Mouse (Mus musculus) large intestine, adult 2 months (tissue): ENCODE data around the gene Rogdi. TPM values are rescaled to one million over a fixed set of nuclear protein-coding genes. Genes with fewer than 3 reads are reported as not detected.

Experiments used
- DNase-seq: peaks from one replicate; pipeline ENCODE4 v3.0.0-alpha.2; 2012; ENCODE audit warnings: low read depth, low spot score
- WGBS: fragments of 180-500 bp; shearing (Covaris S2); methylation state at CpG from one replicate; pipeline ENCODE4 v1.1.7; 2018; 5-methylcytosine and 5-hydroxymethylcytosine counted together
- polyA plus RNA-seq: library from polyadenylated mRNA; depleted of rRNA; stranded (reverse); fragments of >200 nt; gene quantifications from 2 replicates; pipeline ENCODE4 v1.2.3, GENCODE M21; 2012

The Rogdi gene
- polyA plus RNA-seq, 1 experiment: 46.1 TPM

DNA sequence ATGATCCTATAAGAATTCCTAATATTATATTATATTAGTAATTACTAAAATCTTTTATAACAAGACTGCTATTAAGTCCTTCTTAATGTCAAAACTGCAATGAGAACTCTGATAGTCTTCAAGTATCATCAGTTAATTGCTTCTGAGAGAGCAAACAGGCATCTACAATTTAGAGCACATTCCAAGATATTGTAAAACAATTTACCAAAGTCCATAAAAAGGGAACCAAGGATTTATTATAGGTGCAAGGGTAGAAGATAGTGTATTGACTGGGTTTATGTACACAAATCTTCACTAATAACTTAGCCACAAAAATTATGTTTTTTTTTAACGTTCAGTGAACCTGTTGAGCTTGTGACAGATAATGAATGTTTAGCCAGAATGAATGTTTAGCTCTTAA lies 14.4 kb downstream of the Rogdi start:
- no peak for DNase-seq
- 19% methylated on average over 1 of the region's 1 CpGs for WGBS

DNA sequence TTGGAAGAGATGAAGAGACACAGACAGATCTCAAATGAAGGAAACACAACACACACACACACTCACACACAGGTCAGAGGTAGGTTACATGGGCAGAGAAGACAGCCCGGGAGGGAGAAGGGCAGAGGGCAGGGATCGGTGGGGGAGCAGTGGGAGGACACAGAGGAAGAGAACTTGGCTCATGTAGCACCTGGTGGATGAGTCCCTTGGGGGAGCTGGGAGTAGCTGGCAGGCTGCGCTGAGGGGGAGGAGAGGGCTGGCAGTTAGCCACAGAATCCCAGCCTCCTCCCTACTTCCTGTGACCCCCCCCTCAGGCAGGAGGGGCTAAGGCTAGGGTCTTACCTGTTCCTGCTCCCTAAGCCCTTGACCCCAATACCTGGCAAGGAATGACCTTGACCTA lies 15.8 kb downstream of the Rogdi start, which contains the start of gene Sept12:
TSS of gene Sept12 (minus strand) at position 300 of the 400 bp plus-strand sequence.
- WGBS: 23% methylated on average over 3 of the region's 3 CpGs

DNA sequence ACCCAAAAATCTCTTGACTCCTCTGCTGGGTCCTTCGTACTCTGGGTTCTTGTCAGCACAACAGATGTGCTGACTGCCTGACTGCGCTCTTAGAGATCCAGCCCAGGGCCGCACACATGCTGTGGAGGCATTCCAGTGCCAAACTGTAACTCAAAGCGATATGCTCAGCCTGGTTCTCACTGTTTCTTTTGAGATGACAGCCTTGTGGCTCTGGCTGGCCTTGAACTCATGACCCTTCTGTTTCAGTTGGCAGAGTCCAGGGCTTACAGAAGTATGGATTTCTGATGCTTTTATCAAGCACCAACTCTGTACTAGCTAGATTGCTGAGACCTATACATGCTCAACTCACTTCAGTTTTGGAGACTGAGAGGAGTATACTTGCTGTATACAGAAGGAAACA lies 20.1 kb downstream of the Rogdi start:
- DNase-seq: no peak
- 91% methylated on average over 4 of the region's 4 CpGs for WGBS

More for the DNA sequence above, 15.8 kb downstream of the Rogdi start, which contains the start of gene Sept12:
- no peak for DNase-seq

DNA sequence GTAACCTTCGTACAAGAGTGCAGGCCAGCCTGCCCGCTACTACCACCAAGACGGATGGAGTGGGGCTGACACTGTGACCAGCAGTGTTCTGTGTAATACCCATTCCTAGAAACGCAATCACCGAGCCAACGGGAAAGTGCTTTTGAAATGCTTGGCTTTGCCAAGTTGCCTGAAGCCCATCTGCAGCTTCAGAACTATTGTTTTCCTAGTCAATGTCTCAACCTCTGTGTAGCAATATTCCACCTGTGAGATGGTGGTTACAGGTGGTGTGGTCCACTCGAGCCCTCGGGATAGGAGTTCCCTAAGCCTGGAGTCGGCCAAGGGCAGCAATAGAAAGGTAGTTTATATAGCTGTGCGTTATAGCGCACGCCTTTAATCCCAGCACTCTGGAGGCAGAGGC lies 28.6 kb downstream of the Rogdi start:
- DNase-seq: no peak
- 87% methylated on average over 12 of the region's 12 CpGs for WGBS

DNA sequence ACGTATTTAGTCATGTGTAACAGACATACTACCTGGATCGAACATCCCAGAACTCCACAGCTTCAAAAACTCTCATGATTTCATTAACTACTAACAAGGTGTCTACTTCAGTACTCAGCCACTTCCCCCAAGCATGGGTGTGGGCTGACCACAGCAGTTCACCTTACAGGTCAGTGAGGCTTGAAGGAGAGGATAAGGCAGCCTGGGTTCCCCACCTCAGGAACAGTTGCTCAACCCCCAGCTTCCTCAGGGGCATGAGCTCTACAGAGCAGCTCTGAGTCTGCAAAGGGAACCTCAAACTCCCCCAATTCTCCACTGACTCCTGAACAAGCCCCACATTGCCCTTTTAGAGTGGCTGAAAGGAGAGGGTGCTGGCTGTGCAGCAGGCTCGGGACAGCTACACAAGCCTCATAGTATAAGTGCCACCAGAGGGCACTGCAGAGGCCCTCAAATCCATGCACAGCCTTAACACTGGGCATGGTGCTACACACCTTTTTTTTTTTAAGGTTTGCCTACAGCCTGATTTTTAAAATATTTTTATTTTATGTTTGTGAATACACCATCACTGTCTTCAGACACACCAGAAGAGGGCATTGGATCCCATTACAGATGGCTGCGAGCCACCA lies 33.5 kb downstream of the Rogdi start:
- 74% methylated on average over 4 of the region's 4 CpGs for WGBS

DNA sequence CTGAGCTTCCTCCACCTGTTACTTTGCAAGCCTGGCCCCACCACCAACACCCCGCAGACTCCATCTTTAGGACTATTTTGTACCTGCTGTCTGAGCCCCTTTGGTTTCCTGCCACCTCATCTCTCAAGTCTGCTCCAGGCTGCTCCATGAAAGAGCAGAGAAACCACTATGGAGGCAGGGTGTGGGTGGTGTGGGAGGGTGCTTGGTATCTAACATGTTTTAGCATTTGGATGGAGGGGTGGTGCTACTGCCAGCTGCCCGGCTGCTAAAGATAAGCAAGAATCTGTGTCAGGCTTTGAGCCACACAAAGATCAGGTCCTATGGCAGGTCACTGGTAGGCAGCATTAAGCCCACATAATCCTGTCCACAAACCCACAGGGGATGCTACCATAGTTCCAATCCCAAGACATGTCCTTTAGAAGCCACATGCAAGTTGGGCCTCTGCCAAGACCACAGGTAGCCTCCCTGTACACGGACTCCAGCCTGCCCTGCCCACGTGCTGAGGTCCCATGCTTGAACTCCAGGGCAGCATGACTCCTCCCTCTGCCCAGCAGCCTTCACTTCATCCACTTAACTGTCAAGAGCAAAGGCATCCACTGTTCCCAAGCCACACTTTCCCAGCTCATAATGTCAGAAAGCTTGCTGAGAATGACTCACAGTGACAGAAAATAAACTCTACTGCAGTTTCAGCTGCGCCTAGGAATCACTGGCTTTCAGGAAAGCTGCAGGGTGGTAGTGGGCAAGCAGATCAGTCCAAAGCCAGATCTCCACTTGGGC lies 34.9 kb downstream of the Rogdi start:
- no peak for DNase-seq
- 40% methylated on average over 5 of the region's 5 CpGs for WGBS

More for the DNA sequence above, 33.5 kb downstream of the Rogdi start:
- no peak for DNase-seq

DNA sequence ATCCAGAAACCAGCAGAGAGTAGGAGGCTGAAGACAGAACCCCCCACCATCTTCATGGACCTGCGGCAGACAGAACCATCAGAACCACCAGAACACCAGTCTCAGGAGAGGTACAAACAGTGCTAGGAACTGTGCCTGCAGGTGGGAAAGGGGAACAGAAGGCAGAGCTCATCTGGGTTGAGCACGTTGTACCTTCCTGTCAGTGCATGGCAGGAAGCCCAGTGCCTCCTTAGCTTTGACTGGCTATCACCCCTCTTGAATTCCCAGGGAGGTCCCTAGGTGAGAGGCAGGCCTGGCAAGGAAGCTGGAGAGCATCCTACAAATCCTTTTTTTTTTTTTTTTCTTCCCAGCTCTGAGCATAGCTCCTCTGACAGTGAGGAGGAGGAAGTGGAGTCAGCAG lies 37.2 kb downstream of the Rogdi start:
- WGBS: 70% methylated on average over 2 of the region's 2 CpGs
- DNase-seq: no peak

DNA sequence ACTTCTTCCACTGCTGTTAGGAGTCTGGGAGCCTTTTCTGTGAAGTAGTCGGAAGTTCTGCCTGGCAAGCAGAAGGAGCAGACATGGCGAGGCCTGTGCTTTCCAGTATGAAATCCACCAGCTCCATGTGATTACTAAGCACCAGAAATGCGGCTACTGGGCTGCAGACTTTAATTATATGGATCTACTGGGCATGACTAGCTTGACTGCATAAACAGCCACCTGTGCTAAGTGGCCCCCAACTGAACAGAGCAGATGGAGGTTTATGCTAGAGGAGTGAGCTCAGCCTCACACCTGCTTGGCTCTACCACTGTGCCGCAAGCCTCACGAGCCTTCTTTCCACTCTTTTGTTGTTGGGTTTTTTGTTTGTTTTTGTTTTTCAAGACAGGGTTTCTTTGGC lies 38.8 kb downstream of the Rogdi start:
- DNase-seq: no peak
- 90% methylated on average over 5 of the region's 5 CpGs for WGBS

DNA sequence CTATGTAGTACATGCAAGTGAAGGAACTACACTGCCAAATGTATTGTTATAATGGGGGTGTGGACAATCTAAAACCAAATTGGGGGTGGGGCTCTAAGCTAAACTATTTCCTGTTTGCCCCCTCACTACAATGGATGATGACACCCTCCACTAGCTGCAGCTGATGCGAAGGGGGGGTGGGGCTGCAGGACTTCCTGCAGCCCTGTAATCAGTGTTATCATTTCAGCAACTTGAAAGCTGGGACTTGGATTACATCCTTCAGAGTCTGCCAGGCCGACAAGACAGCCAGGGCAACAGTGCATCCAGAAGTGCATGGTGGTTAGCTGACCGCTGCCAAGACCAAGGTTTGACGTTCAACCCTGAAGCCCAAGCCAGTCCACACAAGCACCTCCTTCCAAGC lies 41.7 kb downstream of the Rogdi start:
- 65% methylated on average over 4 of the region's 4 CpGs for WGBS
- no peak for DNase-seq

DNA sequence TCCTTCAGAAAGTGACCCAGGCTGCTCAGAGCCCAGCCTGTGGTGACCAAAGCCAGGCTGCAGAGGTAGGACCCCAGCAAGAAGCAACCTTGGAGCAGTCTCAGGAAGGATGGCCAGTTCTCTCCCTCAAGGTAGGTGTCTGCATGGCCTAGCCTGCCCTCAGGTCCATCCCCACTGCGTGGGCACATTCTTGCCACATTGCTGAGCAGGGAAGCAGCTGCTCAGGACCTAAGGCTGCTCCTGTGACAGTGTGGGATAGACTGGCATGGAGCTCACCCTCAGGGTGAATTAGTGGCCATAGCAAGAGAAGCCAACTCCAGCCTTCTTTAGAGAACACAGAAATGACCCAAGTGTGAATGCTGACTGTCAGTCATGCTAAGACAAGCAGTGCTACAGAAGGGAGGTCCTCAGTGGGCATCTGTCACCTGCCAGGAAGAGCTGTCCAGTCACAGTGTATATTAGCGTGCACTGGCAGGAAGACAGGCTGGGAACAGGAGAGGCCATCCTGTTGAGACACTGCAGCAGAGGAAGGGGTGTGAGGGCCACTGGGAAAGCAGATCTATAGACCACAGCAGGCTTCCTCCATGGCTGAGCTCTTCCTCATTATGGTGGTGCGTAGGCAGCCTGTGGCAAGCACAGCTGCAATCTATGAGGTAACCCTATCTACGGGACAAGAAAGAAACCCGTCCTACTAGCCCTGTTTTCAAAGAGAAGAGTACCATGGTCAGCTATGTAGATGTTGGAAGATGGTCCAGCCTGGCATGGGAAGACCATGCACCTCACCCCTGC lies 44.1 kb downstream of the Rogdi start:
- 83% methylated on average over 5 of the region's 5 CpGs for WGBS

DNA sequence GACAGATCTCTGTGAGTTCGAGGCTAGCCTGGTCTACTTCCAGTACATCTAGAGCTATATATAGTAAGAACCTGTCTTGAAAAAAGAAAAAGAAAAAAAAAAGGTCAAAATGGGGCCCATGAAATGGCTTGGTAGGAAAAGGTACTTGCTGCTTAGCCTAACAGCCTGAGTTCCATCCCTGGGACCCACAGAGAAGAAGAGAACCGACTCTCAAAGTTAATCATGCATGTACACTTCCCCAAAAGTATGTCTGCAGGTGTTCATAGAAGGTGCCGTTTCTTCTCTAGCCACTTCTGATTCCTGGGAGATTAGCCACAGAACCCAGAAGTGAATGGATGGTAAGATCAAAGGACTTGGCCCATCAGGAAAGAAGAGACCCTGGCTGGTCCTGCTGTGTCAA lies 44.9 kb downstream of the Rogdi start:
- 79% methylated on average over 3 of the region's 3 CpGs for WGBS
- DNase-seq: no peak

More for the DNA sequence above, 44.1 kb downstream of the Rogdi start:
- DNase-seq: no peak

DNA sequence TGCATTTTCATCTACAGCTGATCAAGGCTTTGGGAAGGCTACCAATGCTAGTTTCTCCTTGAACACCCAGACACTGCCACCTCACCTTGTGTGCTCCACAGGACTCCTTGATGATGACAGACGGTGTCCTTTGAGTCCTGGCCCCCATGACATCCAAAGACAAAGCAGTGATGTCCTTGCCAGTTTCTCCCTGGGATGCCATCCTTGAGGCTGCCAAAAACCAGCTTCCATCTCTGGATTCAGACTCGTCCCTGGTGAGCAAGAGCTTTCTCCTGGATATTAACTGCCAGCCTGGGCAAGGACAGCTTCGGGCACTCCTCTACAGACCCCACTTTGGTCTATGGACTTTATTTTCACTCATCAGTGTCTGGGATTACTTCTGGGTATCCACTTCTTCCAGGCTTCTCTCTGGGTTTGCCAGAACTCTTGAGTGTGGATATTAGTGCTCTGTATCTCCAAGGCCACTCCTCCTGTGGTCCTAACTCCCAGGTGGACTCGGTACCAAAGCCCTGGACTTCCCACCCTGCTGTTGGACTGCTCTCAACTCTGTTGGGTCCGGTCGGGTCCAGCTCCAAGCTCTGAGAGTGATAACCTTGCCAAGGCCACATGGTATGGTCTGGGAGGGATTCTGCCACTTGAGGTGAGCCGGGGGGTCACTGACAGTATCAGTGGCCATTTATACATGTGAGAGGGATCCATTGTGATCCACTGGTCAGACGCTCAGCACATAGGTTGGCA lies 47.8 kb downstream of the Rogdi start:
- no peak for DNase-seq
- WGBS: 91% methylated on average over 8 of the region's 8 CpGs

DNA sequence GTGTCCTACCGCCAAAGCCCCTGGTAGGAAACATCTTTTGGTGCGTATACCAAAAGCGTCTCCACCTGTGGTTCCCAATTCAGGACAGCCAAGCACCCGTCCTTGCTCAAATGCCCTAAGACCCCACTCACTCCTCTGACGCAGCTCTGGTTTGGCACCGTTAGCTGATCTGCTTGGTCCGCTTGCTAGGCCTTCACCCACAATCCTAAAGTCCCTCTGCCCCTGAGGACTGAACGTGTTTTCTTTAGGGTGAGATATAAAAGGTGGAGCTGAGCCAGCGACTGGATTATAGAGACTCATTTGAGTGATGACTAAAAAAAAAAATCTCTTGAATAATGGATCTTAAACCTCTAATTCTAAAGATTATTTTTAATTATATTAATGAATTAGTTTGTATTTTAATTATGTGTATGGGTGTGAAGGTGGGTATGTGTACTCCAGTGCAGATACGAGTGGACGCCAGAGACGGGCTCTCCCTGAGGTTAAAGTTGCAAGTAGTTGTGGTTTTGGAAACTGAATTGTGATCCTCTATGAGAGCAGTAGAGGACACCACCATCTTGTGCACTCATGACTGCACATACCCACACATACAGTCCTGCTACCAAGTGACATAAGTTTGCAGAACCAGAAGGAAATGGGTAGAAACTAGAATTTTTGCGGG lies 48.5 kb downstream of the Rogdi start:
- WGBS: 17% methylated on average over 13 of the region's 13 CpGs
- DNase-seq: no peak

DNA sequence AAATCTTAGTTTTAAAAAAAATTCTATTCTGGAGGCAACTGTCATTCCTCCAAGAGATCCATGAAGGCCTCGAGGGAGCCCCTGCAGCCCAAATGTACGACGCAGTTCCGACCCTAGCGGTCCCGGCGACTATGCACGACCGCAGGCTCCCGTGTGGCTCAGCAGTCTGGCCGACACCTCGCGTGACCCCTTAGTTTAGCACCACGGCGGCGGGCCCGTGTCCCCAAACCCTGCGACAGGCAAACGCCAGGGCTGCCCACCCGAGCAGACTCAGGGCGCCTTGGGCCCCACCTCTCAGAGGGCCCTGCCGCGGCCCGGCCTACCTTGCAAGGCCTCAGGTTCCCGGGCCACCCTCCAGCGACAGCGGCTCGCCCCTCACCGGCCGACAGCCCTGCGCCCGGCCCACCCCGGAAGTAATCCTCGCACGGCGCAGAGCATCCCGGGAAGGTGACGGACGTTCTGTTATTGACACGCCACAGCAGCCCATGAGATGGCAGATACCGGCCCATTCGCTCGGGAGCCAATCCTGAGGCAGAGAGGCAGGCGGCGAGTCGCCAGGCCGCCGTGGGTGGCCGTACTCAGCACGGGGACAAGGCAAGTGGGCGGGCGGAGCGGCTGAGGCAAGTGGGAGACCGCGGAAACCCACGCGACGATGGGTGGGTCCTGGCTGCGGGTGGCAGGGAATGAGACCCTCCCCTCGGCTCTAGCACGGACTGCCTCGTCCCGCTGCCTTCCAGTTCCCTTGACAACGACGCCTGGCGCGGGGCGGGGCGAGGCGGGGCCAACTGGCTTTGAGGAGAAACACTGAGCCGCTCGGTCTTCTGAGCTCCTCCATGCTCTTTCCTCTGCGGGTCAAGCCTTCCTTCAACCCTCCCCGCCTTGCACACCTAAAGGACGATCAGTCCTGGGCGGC lies 49.3 kb downstream of the Rogdi start, which contains the start of gene Anks3:
TSS of gene Anks3 (minus strand) at position 409 of the 913 bp plus-strand sequence.
- WGBS: under 1% methylated on average over 76 of the region's 76 CpGs
- peak; percentile 82 for DNase-seq

DNA sequence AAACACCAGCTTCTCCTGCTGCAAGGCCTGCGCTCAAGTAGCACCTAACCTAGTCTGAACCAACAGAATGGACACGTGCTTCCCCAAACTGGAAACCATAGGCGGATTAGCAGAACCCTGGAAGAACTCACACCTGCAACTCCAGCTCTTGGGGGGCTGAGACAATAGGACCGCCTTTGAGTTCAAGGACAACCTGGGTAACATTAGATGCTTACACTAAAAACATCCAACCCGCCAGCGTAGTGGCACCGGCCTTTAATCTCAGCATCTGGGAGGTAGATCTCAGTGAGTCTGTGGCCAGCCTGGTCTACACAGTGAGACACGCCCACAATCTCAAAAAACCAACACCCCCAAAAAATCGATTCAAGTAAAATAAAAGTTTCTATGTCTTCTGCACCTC lies 50.0 kb downstream of the Rogdi start:
- DNase-seq: no peak
- WGBS: 28% methylated on average over 9 of the region's 9 CpGs

DNA sequence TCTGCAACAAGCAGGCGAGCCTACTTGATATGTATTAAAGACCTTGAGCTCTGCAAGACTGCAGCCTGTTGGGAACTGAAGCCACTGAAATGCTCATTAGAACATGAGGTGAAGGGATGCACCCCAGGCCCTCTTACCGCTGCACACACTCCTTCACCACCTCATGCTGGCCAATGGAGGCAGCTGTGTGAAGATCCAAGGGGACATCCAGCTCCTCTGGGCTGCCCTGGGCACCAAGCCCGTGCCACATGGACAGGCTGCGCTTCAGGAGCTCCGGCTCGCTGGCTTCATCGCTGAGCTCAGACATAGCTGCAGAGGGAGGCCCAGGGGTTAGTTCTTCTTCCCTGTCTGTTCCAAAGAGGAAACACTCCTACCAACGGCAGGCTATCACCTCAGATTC lies 53.1 kb downstream of the Rogdi start:
- WGBS: 79% methylated on average over 8 of the region's 8 CpGs
- DNase-seq: no peak
